Mouse (Mus musculus) brain, adult 2 months (tissue): ENCODE measurements around the gene Ensa.
"Not testable (repeated sequence)": the region's sequence is repeated elsewhere in the genome, so short reads cannot be mapped to it uniquely, and the experiment has no call there.

ENCODE experiments used
- DNase-seq: peaks from one replicate; pipeline ENCODE4 v3.0.0; 2011; ENCODE audit warnings: low read depth, low spot score

Ensa gene

DNA sequence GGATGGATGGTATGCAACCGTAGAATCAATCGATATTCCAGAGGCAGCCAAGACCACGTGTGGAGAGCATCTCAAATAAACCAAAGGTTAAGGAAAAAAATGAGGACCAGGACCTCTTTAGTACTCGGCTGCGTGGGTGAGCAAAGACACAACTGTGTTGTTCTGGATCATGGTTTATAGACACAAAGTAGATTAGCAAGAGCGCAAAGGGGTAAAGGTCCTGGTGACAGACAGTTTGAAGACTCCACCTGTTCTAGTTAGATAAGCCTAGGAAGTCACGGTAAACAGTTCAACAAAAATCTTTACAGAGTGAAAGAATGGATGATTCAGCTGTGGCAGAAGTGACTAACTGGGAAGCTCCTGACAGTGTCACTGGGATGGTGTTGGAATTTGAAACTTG lies 18.3 kb downstream of the Ensa start:
- DNase-seq, result no peak

DNA sequence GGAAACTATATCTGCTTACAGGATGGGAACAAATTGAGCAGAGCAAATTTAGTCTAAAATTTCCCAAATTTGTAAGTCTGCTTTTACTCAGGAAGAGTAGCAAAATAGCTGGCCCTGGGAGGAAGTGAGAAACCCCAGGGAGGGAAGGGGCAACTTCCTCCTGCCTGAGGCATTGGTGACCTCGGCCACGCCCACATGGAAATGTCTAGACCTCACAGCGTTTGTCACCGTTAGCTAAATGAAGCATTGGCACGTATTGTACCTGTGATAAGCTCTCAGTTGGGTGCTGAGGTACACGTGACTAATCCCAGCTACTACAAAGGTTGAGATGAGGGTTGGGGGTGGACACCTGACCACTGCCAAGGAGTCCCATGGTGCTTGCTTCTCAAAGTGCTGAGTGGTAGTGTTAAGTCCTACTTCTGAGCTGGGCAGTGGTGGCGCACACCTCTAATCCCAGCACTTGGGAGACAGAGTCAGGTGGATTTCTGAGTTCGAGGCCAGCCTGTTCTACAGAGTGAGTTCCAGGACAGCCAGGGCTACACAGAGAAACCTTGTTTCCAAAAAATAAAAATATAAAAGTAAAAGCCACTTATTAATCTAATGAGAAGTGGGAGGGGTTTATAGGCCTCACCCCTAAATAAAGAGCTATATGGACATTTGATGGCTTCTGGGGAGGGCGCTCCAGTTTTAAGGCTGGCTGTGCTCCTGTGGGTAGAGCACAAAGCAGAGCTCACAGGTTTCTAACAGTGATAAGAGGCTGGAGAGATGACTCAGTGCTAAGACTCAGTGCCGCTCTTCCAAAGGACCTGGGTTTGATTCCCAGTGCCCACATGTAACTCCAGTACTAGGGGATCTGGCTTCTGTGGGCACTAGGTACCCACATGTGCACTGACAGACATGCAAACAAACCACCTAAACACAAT lies 20.8 kb downstream of the Ensa start:
- peak; percentile 26 for DNase-seq

DNA sequence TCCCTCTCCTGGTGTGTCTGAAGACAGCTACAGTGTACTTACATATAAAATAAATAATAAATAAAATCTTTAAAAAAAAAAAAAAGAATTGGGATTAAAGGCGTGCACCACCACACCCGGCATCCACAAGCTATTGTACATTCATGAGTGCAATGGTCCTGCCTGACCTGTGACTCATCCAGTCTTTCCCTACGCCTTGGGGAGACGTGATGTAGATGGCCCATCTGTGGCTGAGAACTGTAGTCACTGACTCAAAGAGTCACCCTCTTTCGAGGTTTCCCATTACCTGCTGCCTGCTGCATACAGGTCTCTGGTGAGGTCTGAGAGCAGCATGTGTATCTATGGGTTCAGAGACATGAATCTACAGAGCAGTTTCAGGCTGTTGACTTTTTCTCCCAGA lies 23.2 kb downstream of the Ensa start:
- DNase-seq, result no peak

DNA sequence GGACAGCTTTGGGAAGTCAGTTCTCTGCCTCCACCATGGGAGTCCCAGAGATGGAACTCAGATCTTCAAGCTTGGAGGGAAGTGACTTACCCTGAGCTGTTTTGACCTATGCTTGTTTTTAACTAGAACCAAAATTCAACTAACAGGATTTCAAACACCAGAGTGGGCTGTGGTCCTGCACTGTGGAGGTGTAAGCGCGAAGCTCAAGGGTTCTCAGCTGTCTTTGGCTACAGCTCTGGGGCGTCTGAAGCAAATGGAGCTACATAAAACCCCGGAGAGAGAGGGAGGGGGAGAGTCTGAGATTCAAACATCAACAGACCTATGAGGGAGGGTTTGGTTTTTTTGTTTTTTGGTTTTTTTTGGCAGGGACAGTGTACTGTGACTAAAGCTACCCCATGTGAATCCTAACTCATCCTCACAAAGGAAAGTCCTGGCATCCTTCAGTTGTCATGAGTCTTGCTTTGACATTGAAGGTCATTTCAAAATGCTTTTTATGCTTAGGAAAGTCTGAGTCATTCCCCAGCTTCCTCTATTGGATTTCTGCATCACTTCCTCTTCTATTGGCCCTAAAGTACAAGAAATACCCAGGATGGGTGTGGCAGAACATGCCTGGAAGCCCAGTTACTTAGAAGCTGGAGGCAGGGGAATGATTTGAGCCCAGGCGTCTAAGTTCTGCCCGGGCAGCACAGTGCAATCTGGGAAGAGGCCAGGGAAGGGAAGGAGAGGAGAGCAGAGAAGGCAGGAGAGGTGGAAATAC lies 25.7 kb downstream of the Ensa start:
- no peak for DNase-seq

DNA sequence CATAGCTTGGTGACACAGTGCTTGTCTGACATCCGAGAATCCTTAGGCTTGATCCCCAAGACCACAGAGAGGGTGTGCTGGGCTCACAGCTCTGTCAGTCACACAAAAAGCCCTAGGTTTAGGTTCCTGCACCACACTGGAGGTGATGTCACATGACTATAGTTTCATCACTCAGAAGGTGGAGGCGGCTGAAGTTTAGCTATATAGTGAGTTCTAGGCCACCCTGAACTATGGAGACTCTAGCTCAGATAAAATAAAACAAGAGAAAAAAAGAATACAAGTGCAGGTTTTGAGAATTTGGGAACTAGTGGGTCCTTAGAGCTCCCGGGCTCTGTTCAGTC lies 26.2 kb downstream of the Ensa start:
- no peak for DNase-seq

DNA sequence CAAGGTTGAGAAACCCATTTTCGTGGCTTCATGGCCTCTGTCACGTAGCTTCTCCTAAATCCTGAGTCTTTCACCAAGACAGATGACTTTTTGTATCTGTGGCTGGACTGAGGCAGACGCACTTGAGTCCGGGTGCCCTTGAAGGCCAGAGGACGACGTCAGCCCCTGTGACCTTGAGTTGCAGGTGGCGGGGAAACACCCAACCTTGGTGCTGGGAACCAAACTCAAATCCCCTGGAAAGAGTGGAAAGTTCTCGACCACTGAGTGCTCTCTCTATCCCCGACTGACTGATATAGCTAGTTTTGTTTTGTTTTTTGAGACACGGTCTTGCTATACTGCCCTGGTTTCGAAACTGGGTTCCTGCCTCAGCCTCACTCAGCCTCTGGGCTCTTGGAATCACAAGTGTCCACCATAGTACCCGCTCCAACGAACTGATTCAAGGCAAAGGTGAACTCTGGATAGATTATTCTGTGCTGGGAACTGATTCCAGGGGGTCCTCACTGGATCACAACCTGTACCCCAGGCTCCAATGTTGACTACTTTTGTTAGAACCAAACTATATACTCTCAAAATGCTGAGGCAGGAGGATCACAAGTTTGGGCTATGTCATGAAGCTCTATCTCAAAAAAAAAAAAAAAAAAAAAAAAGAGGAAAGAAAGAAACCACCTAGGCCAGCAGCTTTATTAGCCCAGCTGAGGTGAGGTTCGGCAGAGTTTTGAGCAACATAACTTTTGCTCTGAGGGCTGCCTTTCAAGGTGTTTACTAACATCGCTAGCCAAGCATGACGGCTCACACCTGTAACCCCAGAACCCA lies 26.8 kb downstream of the Ensa start:
- no peak for DNase-seq

DNA sequence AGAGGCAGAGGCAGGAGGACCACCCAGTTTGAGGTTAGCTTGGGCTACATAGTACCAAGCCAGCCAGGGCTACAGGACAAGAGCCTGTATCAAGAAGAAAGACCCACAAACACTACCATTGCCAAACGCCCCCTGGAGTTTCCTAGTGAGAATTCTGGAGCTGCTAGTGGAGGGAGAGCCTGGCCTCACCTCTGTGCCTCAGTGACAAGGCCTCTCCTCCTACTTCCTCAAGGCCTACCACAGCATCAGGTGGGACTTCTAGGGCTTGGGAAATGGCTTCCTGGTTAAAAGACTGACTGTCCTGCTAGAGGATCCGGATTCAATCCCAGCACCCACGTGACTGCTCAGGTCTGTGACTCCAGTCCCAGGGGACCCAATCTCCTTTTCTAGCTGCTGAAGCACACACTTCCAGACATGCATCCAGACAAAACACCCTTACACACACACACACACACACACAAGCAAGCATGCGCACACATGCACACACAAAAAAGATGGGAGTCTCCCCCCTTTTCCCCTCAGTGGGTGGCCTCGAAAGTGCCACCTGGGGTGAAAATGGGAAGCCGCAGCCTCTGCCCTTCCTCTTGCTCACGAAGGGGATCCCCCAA lies 27.5 kb downstream of the Ensa start:
- DNase-seq, result no peak

DNA sequence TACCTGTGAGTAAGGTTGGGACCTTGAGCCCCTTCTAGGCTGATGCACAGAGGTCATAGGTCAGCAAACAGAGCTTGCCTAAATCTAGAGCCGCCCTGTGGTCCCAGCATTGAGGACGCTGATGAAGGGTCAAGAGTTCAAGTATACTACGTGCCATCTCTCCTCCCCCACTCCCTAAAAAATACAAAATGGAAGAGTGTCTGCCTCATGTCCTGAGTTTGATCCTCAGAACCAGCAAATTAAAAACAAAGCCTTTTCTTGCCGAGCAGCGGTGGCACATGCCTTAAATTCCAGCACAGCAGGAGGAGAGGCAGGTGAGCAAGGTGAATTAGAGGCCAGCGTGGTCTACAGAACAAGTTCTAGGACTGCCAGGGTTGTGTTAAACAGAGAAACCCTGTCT lies 28.1 kb downstream of the Ensa start:
- no peak for DNase-seq

DNA sequence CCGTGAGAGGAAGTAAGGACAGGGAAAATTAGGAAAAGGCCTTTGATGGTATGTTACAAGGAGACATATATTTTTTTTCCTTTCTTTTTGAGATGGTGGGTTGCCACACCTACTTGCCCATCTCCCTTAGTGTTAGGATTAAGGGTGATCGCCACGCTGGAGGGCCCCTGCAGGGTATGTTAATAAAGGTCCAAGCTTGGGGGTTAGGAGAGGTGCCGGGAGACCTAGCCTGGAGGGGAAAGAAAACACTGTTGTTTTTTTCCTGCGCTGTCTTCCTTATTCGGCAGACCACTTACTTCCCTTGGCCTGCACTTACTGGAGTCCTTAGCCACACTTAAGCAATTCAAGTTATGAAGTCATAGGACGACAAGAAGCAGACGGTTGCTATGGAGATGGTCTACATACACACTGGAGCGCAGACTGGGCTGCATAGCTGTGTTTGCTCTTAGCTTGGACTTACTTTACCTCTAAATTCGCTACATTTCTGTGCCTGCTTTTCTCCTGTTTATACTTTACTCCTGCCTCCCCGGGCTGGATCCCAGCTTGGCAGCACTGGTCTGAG lies 28.8 kb downstream of the Ensa start:
- peak; percentile 55 for DNase-seq

DNA sequence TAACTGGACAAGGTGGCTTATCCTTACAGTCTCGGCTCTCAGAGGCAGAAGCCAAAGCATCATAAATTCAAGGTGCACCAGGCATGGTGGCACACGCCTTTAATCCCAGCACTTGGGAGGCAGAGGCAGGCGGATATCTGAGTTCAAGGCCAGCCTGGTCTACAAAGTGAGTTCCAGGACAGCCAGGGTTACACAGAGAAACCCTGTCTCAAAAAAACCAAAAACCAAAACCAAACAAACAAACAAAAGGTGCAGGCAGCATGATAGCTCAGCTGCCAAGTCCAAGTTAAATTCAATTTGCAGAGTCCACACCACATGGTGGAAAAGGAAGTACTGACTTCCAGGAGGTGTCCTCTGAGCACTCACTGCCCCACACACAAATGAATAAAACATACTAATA lies 29.6 kb downstream of the Ensa start:
- DNase-seq, result not testable (repeated sequence)

DNA sequence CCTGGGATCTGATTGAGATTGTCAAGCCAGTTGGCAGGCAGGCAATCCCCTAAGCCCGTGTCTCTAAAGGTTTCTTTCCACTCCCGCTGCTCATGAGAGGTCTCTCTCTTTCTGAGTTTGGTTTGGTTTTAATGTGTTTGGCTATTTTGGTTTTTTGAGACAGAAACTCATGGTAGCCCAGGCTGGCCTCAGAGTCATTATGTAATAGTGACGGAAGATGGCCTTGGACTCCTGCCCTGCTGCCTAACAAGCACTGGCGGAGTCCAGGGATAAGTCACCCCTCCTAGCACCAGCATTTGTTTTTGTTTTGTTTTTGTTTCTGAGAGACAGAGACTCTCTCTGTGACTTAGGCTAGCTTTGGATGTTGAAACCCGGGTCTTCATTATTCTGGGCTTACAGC lies 30.6 kb downstream of the Ensa start:
- no peak for DNase-seq

DNA sequence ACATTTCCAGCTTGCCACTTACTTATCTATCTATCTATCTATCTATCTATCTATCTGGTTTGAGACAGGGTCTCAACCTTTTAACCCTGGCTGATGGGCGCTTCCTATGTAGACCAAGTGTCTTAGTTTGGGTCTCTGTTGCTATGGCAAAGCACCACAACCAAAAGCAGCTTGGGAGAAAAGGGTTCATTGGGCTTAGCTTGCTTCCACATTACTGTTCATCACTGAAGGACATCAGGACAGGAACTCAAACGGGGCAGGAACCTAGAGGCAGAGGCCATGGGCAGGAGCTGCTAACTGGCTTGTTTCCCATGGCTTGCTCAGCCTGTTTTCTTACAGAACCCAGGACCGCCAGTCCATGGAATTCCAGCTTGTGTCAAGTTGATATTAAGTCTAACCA lies 32.3 kb downstream of the Ensa start:
- no peak for DNase-seq

DNA sequence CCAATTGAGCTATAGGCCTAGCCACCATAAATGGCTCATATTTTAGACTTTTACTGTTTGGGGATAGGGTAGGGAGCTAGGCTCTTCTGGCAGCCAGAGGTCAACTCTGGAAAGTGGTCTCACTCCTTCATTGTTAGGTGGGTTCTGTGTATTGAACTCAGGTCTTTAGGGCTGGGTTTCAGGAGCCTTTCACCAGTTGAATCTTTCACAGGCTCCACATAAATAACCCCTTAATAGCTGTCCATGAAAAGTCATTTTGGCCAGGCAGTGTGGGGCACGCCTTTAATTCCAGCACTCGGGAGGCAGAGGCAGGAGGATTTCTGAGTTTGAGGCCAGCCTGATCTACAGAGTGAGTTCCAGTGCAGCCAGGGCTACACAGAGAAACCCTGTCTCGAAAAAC lies 32.9 kb downstream of the Ensa start:
- DNase-seq, result no peak

DNA sequence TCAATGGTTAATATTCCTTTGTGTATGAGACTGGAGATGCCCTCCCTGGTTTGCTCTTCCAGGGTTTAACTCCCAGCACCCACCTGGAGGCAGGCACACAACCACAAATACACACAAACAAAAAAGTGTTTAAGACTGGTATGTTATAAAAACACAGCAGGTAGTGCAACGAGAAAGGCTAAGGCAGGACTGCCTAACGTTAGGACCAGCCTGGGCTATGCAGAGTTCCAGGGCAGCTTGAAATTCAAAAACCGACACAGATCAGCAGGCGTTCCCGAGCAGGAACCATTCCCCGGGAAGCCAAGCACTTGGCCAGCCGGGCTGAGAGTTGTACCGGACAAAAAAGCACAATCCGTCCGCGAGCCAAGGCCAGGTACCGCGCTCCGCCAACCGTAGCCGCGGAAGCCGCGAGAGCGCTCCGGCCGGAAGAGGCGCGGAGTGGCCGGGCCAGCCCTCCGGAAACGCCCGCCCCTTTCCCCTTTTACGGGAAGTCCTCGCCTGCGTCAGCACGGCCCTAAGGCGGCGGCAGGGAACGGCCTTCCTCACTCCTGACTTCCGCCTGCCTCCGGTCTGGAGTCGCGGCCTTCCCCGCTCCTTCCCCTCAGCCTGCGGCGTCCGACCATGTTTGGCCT lies 33.6 kb downstream of the Ensa start, which contains the start of gene Mcl1:
Gene Mcl1, plus strand, starts transcription at position 553 of the 632 bp plus-strand sequence.
- peak; percentile 98 for DNase-seq

DNA sequence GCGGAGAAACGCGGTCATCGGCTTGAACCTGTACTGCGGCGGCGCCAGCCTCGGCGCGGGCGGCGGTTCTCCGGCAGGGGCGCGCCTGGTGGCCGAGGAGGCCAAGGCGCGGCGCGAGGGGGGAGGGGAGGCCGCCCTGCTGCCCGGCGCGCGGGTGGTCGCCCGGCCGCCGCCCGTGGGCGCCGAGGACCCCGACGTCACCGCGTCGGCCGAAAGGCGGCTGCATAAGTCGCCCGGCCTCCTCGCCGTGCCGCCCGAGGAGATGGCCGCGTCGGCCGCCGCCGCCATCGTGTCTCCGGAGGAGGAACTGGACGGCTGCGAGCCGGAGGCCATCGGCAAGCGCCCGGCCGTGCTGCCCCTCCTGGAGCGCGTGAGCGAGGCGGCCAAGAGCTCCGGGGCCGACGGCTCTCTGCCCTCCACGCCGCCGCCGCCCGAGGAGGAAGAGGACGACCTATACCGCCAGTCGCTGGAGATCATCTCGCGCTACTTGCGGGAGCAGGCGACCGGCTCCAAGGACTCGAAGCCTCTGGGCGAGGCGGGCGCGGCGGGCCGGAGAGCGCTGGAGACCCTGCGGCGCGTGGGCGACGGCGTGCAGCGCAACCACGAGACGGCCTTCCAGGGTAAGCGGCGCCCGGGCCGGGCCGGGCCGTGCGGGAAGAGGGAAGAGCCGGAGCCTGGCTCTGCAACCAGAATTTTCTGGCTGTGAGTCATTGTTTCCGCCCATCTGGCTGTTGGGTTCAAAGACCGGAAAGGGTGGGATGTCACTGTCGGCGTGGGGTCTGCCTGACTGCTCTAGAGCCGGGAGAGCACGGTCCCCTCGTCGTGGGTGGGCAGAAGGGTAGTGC lies 34.3 kb downstream of the Ensa start:
- peak; percentile 83 for DNase-seq

DNA sequence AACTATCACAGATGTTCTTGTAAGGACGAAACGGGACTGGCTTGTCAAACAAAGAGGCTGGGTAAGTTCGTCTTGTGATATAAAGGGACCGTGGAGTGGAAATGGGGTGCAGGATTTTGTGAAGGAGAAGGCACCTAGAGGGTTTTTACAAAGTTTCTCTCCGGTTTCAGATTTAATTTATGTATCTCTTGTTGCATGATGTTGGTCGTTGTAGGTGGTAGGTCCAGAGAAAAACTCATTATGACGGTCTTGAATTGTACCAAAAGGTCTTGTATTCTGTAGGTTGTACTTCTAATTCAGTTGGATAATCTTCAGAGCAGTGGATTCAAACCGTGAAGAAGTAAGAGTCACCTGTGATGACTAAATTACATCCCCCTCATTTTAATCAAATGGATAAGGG lies 35.2 kb downstream of the Ensa start:
- no peak for DNase-seq

DNA sequence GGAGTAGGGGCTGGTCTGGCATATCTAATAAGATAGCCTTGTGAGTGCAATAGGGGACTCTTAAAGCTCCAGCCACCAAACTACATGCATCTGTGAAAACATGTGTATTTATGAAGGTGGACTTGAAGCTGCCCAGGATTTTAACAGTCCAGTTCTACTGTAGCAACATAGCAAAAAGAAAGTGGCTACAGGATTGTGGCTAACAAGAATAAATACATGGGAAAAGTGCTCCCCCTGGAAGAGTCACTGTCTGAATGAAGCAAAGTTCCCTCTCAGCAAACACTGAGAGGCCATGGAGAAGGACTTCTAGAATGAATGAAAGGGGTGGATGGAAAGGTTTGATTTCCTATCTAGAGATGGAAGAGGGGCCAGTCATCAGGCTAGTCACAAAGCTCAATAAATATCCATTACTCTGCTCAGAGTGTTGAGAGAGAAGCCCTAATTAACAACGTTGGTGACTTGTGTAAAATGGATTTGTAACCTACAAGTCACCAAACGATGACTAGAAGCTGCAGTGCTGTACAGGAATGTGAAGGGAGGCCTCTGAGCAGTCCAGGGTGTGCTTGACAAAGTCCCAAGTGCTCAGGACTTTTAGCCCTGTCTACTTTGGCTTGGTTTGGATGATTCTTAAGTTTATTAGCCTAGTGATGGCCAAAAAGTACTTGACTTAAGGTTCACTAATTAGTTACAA lies 36.1 kb downstream of the Ensa start:
- DNase-seq, result no peak

DNA sequence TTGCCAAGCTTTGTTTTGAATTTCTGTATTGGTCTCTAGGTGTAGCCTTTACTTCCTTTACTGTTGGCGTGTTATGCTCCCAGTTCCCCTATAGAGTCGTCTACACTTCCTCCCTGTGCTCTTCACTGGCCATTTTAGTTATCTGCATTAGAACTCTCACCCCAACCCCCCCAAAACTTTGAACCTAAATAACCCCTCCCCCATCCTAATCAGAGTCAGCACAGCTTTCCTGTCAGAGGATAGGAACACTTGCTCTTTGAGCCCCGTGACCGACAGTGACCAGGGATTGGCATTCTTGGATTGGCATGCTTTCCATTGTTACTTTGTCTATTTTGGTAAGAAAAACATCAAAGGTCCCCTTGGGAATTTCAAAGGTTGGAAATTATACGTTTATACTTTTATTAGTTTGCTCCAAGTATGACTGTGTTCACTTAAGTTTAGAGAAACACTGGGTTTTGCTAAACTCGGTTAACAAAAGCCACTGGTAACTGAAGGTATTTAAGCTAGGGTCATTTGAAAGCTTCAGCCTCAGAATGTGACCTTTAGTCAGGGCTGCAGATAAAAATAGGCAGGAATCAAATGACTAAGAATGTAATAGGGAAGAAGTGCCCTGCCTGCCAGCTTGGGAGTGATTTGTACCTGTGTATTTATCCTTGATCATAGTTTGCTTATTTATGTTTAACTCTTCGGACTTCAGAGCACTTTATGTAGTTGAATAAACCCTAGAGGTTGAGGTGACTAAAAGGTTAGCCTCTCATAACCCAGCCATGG lies 37.3 kb downstream of the Ensa start:
- DNase-seq, result no peak
